Mouse (Mus musculus): ENCODE results near the gene Hist1h1e.

DNA sequence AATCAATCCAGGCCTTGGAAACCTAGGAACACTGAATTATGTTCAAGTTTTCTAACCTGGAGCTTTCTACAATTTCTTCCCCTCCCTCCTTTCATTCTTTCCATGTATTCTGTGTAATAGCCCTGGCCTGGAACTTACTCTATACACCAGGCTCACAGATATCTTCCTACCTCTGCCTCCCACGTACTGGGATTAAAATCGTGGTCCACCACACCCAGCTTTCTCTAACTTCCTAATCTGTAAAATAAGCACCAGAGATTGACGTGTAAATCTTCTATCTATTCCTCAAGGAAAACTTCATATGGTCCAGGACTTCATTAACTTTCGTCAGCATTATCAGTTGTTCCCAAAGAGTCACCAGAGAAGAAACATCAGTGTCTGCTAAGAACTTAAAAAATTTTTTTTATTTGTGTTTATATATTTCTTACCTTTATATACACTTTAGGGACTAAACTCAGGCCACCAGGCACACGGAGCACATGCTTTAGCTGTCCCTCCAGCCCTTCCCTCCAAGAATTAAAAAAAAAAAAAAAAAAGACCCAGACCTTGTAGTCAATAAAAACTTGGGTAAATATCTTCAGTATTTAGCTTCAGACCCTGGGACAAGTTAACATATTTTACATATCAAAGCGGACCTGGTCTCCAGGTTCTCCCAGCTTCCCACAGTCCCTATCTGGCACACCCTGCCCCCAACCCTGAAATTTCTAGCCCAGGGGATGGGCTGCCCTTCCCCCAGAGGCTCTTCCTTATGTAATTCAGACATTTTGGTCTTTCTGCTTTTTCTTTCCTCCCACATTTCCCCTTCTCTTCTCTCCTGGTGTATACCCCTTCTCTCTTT, 39.9 kb downstream of the Hist1h1e start:
- no peak for TF ChIP-seq POLR2A (IDR thresholded peaks at IDR 0.05; ENCODE audit: extremely low read depth, insufficient read depth, low read length)
- no peak for TF ChIP-seq CTCF (IDR thresholded peaks at IDR 0.05; ENCODE audit: extremely low read depth, insufficient read depth, low read length)
